Mouse (Mus musculus): ENCODE results near the gene Myo1f.

Myo1f gene

DNA sequence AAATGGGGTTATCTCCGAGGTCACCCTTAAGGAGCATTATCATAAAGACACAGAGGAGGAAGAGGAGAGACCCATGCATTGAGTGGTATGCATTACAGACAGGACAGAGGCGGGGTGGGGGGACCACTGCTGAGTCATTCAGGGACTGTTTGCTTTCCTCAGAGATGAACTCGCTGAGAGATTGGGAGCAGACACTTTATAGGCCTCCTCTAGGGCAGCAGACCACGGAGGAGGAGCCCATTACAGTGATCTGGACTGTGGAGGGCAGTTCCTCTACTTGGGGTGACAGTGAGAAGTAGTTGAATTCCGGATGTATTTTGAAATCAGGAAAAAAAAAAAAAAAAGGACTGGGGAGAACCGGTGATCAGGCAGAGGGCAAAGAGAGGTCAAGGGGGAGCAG, 84.2 kb downstream of the Myo1f start:
- peaks cover 64% of the 10 kb centered on the region for H3K36me3 ChIP-seq (ENCODE audit: insufficient read depth, low read length)
- no peaks in the 10 kb centered on the region for H3K27me3 ChIP-seq (ENCODE audit: insufficient read depth, low read length)
- H3K4me1 ChIP-seq (replicated peaks; ENCODE audit: low read depth, low read length) = peaks cover 57% of the 10 kb centered on the region
- no peak overlapping the region for H3K4me3 ChIP-seq (replicated peaks; ENCODE audit: low read length)
- TF ChIP-seq NANOG (IDR thresholded peaks at IDR 0.05; ENCODE audit: borderline replicate concordance, low read length) (no peak), CTCF (conservative IDR thresholded peaks at IDR 0.05; ENCODE audit: low read length) (no peak)
- no peaks in the 10 kb centered on the region for H3K9me3 ChIP-seq (ENCODE audit: low read length)

DNA sequence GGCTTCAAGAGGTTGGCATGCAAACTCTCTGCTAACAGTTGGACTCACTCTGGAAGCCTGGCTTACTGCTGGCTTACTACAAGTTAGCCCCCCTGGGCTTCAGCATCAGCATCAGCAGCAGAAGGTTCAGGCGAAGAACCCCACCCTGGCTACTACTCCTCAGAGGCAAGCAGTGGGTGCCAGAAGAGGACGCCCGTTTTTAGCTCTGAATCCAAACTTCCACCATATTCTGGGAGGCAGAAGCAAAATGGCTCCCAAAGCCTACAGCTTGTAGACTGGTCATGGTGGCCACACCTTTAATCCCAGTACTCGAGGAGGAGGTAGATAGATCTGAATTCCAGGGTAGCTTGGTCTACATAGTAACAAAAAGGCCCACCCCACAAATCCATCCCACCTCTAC, 88.6 kb downstream of the Myo1f start:
- H3K9me3 ChIP-seq (ENCODE audit: low read length) = no peaks in the 10 kb centered on the region
- peaks cover 75% of the 10 kb centered on the region for H3K36me3 ChIP-seq (ENCODE audit: insufficient read depth, low read length)
- no peak overlapping the region for H3K4me3 ChIP-seq (replicated peaks; ENCODE audit: low read length)
- peaks cover 55% of the 10 kb centered on the region for H3K4me1 ChIP-seq (replicated peaks; ENCODE audit: low read depth, low read length)
- no peaks in the 10 kb centered on the region for H3K27me3 ChIP-seq (ENCODE audit: insufficient read depth, low read length)
- TF ChIP-seq NANOG (IDR thresholded peaks at IDR 0.05; ENCODE audit: borderline replicate concordance, low read length) = no peak
- no peak for TF ChIP-seq POU5F1 (IDR thresholded peaks at IDR 0.05; ENCODE audit: borderline replicate concordance, low read length)
- TF ChIP-seq CTCF (conservative IDR thresholded peaks at IDR 0.05; ENCODE audit: low read length) = no peak

DNA sequence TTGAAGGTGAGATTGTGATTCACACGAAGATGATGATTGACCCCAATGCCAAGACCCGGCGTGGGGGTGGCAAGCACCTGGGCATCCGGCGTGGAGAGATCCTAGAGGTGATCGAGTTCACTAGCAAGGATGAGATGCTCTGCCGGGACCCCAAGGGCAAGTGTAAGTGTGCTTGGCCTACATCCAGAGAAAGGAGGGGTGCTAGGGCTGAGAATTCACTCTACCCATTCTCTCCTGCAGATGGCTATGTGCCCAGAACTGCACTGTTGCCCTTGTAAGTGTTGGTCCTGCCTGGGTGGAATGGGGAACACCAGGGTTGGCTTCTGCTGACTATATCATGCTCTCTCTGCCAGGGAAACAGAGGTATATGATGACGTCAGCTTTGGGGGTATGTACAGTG, 89.6 kb downstream of the Myo1f start:
- no peaks in the 10 kb centered on the region for H3K27me3 ChIP-seq (ENCODE audit: insufficient read depth, low read length)
- H3K9me3 ChIP-seq (ENCODE audit: low read length) = no peaks in the 10 kb centered on the region
- H3K4me1 ChIP-seq (replicated peaks; ENCODE audit: low read depth, low read length) = peaks cover 54% of the 10 kb centered on the region
- peaks cover 85% of the 10 kb centered on the region for H3K36me3 ChIP-seq (ENCODE audit: insufficient read depth, low read length)
- H3K4me3 ChIP-seq (replicated peaks; ENCODE audit: low read length) = no peak overlapping the region
- no peak for TF ChIP-seq CTCF (conservative IDR thresholded peaks at IDR 0.05; ENCODE audit: low read length)
- no peak for TF ChIP-seq POU5F1 (IDR thresholded peaks at IDR 0.05; ENCODE audit: borderline replicate concordance, low read length)
- no peak for TF ChIP-seq NANOG (IDR thresholded peaks at IDR 0.05; ENCODE audit: borderline replicate concordance, low read length)

DNA sequence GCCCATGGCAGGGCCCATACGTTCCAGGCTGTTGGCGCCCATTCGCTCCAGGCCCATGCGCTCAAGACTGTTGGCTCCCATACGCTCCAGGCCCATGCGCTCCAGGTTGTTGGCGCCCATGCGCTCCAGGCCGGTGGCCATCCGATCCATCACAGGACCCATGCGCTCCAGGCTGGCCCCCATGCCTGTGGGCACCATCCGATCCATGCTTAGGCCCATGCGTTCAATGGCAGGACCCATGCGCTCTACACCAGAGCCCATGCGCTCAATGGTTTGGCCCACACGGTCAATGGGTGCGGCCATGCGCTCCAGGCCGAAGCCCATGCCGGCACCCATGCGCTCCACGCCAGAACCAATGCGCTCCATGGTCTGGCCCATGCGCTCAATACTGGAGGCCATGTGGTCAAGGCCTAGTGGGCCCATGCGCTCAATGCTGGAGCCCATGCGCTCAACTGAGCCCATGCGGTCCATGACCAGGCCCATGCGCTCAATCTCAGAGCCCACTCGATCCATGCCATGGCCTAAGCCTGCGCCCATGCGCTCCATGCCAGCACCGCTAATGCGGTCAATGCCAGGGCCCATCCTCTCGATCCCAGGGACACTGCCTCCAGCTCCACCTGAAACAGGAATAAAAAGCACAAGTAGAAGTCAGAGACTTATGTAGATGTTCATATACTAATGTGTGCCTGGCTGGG, 94.4 kb downstream of the Myo1f start:
- Histone ChIP-seq H3K27me3 (ENCODE audit: insufficient read depth, low read length) (no peaks in the 10 kb centered on the region), H3K36me3 (ENCODE audit: insufficient read depth, low read length) (peaks cover 99% of the 10 kb centered on the region), H3K4me1 (replicated peaks; ENCODE audit: low read depth, low read length) (peaks cover 39% of the 10 kb centered on the region), H3K4me3 (replicated peaks; ENCODE audit: low read length) (peak overlapping the region; percentile 72), H3K9me3 (ENCODE audit: low read length) (no peaks in the 10 kb centered on the region)
- TF ChIP-seq POU5F1 (IDR thresholded peaks at IDR 0.05; ENCODE audit: borderline replicate concordance, low read length) (no peak), NANOG (IDR thresholded peaks at IDR 0.05; ENCODE audit: borderline replicate concordance, low read length) (no peak), CTCF (conservative IDR thresholded peaks at IDR 0.05; ENCODE audit: low read length) (no peak)

Data from E14TG2a.4 (cell line).